Mouse (Mus musculus): ENCODE measurements around the gene Aim2. TPM values are rescaled to one million over a fixed set of nuclear protein-coding genes. Genes with fewer than 3 reads are reported as not detected.

The Aim2 gene
- polyA plus RNA-seq, 1 experiment from 2014 or later: 2.2 TPM

- WGBS: 86% methylated on average over 4 of the region's 4 CpGs
- no peak overlapping the region for H3K27ac ChIP-seq (replicated peaks in 1 of 2; ENCODE audit: control insufficient read depth in 1 of 2, insufficient read depth in 1 of 2, low read depth in 2 of 2, low read length in 2 of 2)
- H3K9me3 ChIP-seq (ENCODE audit: control insufficient read depth, low read length): no peaks in the 10 kb centered on the region
- no peak overlapping the region for H3K4me3 ChIP-seq (ENCODE audit: control insufficient read depth in 1 of 2, insufficient read depth in 1 of 2, low read depth in 1 of 2, low read length in 2 of 2)
- no peaks in the 10 kb centered on the region for H3K27me3 ChIP-seq (ENCODE audit: control insufficient read depth, insufficient read depth, low read length)
- H3K9ac ChIP-seq (ENCODE audit: low read length): no peak overlapping the region
- no peaks in the 10 kb centered on the region for H3K36me3 ChIP-seq (ENCODE audit: control insufficient read depth, insufficient read depth, low read length)
- ATAC-seq (ENCODE audit: insufficient number of reproducible peaks, insufficient read depth, low FRiP score, low read depth): no peak
- H3K4me2 ChIP-seq (ENCODE audit: low read length): no peak overlapping the region
- H3K4me1 ChIP-seq (ENCODE audit: control insufficient read depth in 2 of 2, insufficient read depth in 2 of 2, low read length in 2 of 2): peaks cover 5 to 8% of the 10 kb centered on the region in 2 experiments; a peak in 3 of 4 replicates
These were observed 5.6 kb upstream of the Aim2 start for GRCm38 (mm10) chr1:173345112-173345511.

GRCm38 (mm10) chr1:173348527-173348926 is 2.2 kb upstream of the Aim2 start:
- Histone ChIP-seq H3K36me3 (ENCODE audit: control insufficient read depth, insufficient read depth, low read length) (no peaks in the 10 kb centered on the region), H3K4me2 (ENCODE audit: low read length) (no peak overlapping the region), H3K27me3 (ENCODE audit: control insufficient read depth, insufficient read depth, low read length) (no peaks in the 10 kb centered on the region), H3K27ac (replicated peaks in 1 of 2; ENCODE audit: control insufficient read depth in 1 of 2, insufficient read depth in 1 of 2, low read depth in 2 of 2, low read length in 2 of 2) (no peak overlapping the region), H3K9ac (ENCODE audit: low read length) (no peak overlapping the region), H3K4me1 (ENCODE audit: control insufficient read depth in 2 of 2, insufficient read depth in 2 of 2, low read length in 2 of 2) (peaks cover 8 to 11% of the 10 kb centered on the region in 2 experiments), H3K4me3 (ENCODE audit: control insufficient read depth in 1 of 2, insufficient read depth in 1 of 2, low read depth in 1 of 2, low read length in 2 of 2) (no peak overlapping the region), H3K9me3 (ENCODE audit: control insufficient read depth, low read length) (no peaks in the 10 kb centered on the region)
- no peak for ATAC-seq (ENCODE audit: insufficient number of reproducible peaks, insufficient read depth, low FRiP score, low read depth)
- WGBS: 14% methylated on average over 1 of the region's 1 CpGs

- Histone ChIP-seq H3K27ac (replicated peaks in 1 of 2; ENCODE audit: control insufficient read depth in 1 of 2, insufficient read depth in 1 of 2, low read depth in 2 of 2, low read length in 2 of 2) (no peak overlapping the region), H3K4me1 (ENCODE audit: control insufficient read depth in 2 of 2, insufficient read depth in 2 of 2, low read length in 2 of 2) (peaks cover 8 to 11% of the 10 kb centered on the region in 2 experiments), H3K36me3 (ENCODE audit: control insufficient read depth, insufficient read depth, low read length) (no peaks in the 10 kb centered on the region), H3K9ac (ENCODE audit: low read length) (no peak overlapping the region), H3K4me2 (ENCODE audit: low read length) (no peak overlapping the region), H3K9me3 (ENCODE audit: control insufficient read depth, low read length) (no peaks in the 10 kb centered on the region), H3K27me3 (ENCODE audit: control insufficient read depth, insufficient read depth, low read length) (no peaks in the 10 kb centered on the region), H3K4me3 (ENCODE audit: control insufficient read depth in 1 of 2, insufficient read depth in 1 of 2, low read depth in 1 of 2, low read length in 2 of 2) (no peak overlapping the region)
- ATAC-seq (ENCODE audit: insufficient number of reproducible peaks, insufficient read depth, low FRiP score, low read depth): no peak
- WGBS: 50% methylated on average over 5 of the region's 5 CpGs
These were observed 1.5 kb upstream of the Aim2 start for GRCm38 (mm10) chr1:173349192-173349591.

- H3K4me1 ChIP-seq (ENCODE audit: control insufficient read depth in 2 of 2, insufficient read depth in 2 of 2, low read length in 2 of 2): peaks cover 8 to 11% of the 10 kb centered on the region in 2 experiments
- peak overlapping the region; percentile 34; the same call in 1 of the 2 replicates for H3K9ac ChIP-seq (ENCODE audit: low read length)
- WGBS: 1% methylated on average over 6 of the region's 6 CpGs
- no peaks in the 10 kb centered on the region for H3K36me3 ChIP-seq (ENCODE audit: control insufficient read depth, insufficient read depth, low read length)
- peak; percentile 60 for ATAC-seq (ENCODE audit: insufficient number of reproducible peaks, insufficient read depth, low FRiP score, low read depth)
- H3K27me3 ChIP-seq (ENCODE audit: control insufficient read depth, insufficient read depth, low read length): no peaks in the 10 kb centered on the region
- peak overlapping the region; percentile 26 to 29; a peak in 3 of 4 replicates for H3K4me3 ChIP-seq (ENCODE audit: control insufficient read depth in 1 of 2, insufficient read depth in 1 of 2, low read depth in 1 of 2, low read length in 2 of 2)
- no peak overlapping the region for H3K27ac ChIP-seq (replicated peaks in 1 of 2; ENCODE audit: control insufficient read depth in 1 of 2, insufficient read depth in 1 of 2, low read depth in 2 of 2, low read length in 2 of 2)
- H3K4me2 ChIP-seq (ENCODE audit: low read length): peak overlapping the region; percentile 66
- H3K9me3 ChIP-seq (ENCODE audit: control insufficient read depth, low read length): no peaks in the 10 kb centered on the region
These were observed 733 bp upstream of the Aim2 start for GRCm38 (mm10) chr1:173349946-173350345.

GRCm38 (mm10) chr1:173355107-173355846 is 4.6 kb downstream of the Aim2 start:
- no peak overlapping the region for H3K4me2 ChIP-seq (ENCODE audit: low read length)
- H3K9ac ChIP-seq (ENCODE audit: low read length): no peak overlapping the region
- no peaks in the 10 kb centered on the region for H3K36me3 ChIP-seq (ENCODE audit: control insufficient read depth, insufficient read depth, low read length)
- no peak overlapping the region for H3K4me3 ChIP-seq (ENCODE audit: control insufficient read depth in 1 of 2, insufficient read depth in 1 of 2, low read depth in 1 of 2, low read length in 2 of 2)
- 61% methylated on average over 7 of the region's 7 CpGs for WGBS
- no peak overlapping the region for H3K27ac ChIP-seq (replicated peaks in 1 of 2; ENCODE audit: control insufficient read depth in 1 of 2, insufficient read depth in 1 of 2, low read depth in 2 of 2, low read length in 2 of 2)
- peaks cover 0 to 5% of the 10 kb centered on the region in 2 experiments; a peak in 2 of 4 replicates for H3K4me1 ChIP-seq (ENCODE audit: control insufficient read depth in 2 of 2, insufficient read depth in 2 of 2, low read length in 2 of 2)
- H3K27me3 ChIP-seq (ENCODE audit: control insufficient read depth, insufficient read depth, low read length): no peaks in the 10 kb centered on the region
- no peaks in the 10 kb centered on the region for H3K9me3 ChIP-seq (ENCODE audit: control insufficient read depth, low read length)
- ATAC-seq (ENCODE audit: insufficient number of reproducible peaks, insufficient read depth, low FRiP score, low read depth): no peak

GRCm38 (mm10) chr1:173356699-173357098 is 6.0 kb downstream of the Aim2 start:
- WGBS: 78% methylated on average over 2 of the region's 2 CpGs
- no peak overlapping the region for H3K4me2 ChIP-seq (ENCODE audit: low read length)
- ATAC-seq (ENCODE audit: insufficient number of reproducible peaks, insufficient read depth, low FRiP score, low read depth): no peak
- no peaks in the 10 kb centered on the region for H3K9me3 ChIP-seq (ENCODE audit: control insufficient read depth, low read length)
- no peak overlapping the region for H3K27ac ChIP-seq (replicated peaks in 1 of 2; ENCODE audit: control insufficient read depth in 1 of 2, insufficient read depth in 1 of 2, low read depth in 2 of 2, low read length in 2 of 2)
- H3K4me1 ChIP-seq (ENCODE audit: control insufficient read depth in 2 of 2, insufficient read depth in 2 of 2, low read length in 2 of 2): no peaks in the 10 kb centered on the region
- H3K27me3 ChIP-seq (ENCODE audit: control insufficient read depth, insufficient read depth, low read length): no peaks in the 10 kb centered on the region
- H3K36me3 ChIP-seq (ENCODE audit: control insufficient read depth, insufficient read depth, low read length): no peaks in the 10 kb centered on the region
- H3K9ac ChIP-seq (ENCODE audit: low read length): no peak overlapping the region
- H3K4me3 ChIP-seq (ENCODE audit: control insufficient read depth in 1 of 2, insufficient read depth in 1 of 2, low read depth in 1 of 2, low read length in 2 of 2): no peak overlapping the region

GRCm38 (mm10) chr1:173357799-173358198 is 7.1 kb downstream of the Aim2 start:
- H3K4me3 ChIP-seq (ENCODE audit: control insufficient read depth in 1 of 2, insufficient read depth in 1 of 2, low read depth in 1 of 2, low read length in 2 of 2): no peak overlapping the region
- ATAC-seq (ENCODE audit: insufficient number of reproducible peaks, insufficient read depth, low FRiP score, low read depth): no peak
- H3K27me3 ChIP-seq (ENCODE audit: control insufficient read depth, insufficient read depth, low read length): no peaks in the 10 kb centered on the region
- no peak overlapping the region for H3K9ac ChIP-seq (ENCODE audit: low read length)
- H3K4me1 ChIP-seq (ENCODE audit: control insufficient read depth in 2 of 2, insufficient read depth in 2 of 2, low read length in 2 of 2): no peaks in the 10 kb centered on the region
- no peak overlapping the region for H3K4me2 ChIP-seq (ENCODE audit: low read length)
- no peaks in the 10 kb centered on the region for H3K9me3 ChIP-seq (ENCODE audit: control insufficient read depth, low read length)
- H3K36me3 ChIP-seq (ENCODE audit: control insufficient read depth, insufficient read depth, low read length): no peaks in the 10 kb centered on the region
- 28% methylated on average over 4 of the region's 4 CpGs for WGBS
- no peak overlapping the region for H3K27ac ChIP-seq (replicated peaks in 1 of 2; ENCODE audit: control insufficient read depth in 1 of 2, insufficient read depth in 1 of 2, low read depth in 2 of 2, low read length in 2 of 2)

Measured in heart, embryonic 14.5 days (tissue).